10 mouse cellular contexts compared by ENCODE assay signal in genomic region chr11:86841261-86841660, GRCm38 (mm10). TPM values are rescaled to one million over a fixed set of nuclear protein-coding genes. Genes with fewer than 3 reads are reported as not detected.
DNase-seq lines count a peak whose midpoint lies in the region; ATAC-seq and TF ChIP-seq lines count a peak whose summit lies in the region.
"Had no signal": no experiment of that assay in that cellular context is flagged by ENCODE, and none has a peak within 500 bp of the region (broad histone marks: within the 10 kb centered on the region; RNA-seq: fewer than 3 reads in every experiment).

No protein-coding gene starts in this region.

- no peak for TF ChIP-seq EP300 in heart, postnatal 0 days (IDR thresholded peaks at IDR 0.05; ENCODE audit: low read depth)

- ATAC-seq in heart, postnatal 0 days (ENCODE audit: insufficient read depth, low read depth), result no peak
- ATAC-seq in midbrain, postnatal 0 days (ENCODE audit: low FRiP score), result no peak
- ATAC-seq in forebrain, embryonic 14.5 days, result no peak
- ATAC-seq in midbrain, embryonic 15.5 days (replicated peaks), result no peak
- ATAC-seq in megakaryocyte-erythroid progenitor cell, adult 5-6 weeks (replicated peaks; ENCODE audit: low FRiP score, low TSS enrichment, poor library complexity, severe bottlenecking), result no peak
- ATAC-seq: activated CD4-positive, CD25-positive, alpha-beta regulatory T cell, adult 4 months had no signal

- H3K27me3 ChIP-seq in heart, postnatal 0 days (ENCODE audit: control insufficient read depth, insufficient read depth, low read length), result no peaks in the 10 kb centered on the region
- H3K27me3 ChIP-seq in midbrain, embryonic 10.5 days (ENCODE audit: low read depth, poor library complexity, severe bottlenecking), result no peaks in the 10 kb centered on the region
- H3K27me3 ChIP-seq in midbrain, postnatal 0 days (ENCODE audit: insufficient read depth, low read length), result no peaks in the 10 kb centered on the region
- no peaks in the 10 kb centered on the region for H3K27me3 ChIP-seq in forebrain, embryonic 14.5 days (replicated peaks; ENCODE audit: control insufficient read depth, insufficient read depth, low read length)
- H3K27me3 ChIP-seq in midbrain, embryonic 15.5 days (replicated peaks), result no peaks in the 10 kb centered on the region
- H3K27me3 ChIP-seq: embryonic facial prominence, embryonic 15.5 days had no signal

- H3K4me3 ChIP-seq in heart, postnatal 0 days (ENCODE audit: low read depth, low read length), result no peak overlapping the region
- no peak overlapping the region for H3K4me3 ChIP-seq in midbrain, embryonic 10.5 days
- no peak overlapping the region for H3K4me3 ChIP-seq in midbrain, postnatal 0 days (ENCODE audit: low read depth, low read length)
- no peak overlapping the region for H3K4me3 ChIP-seq in forebrain, embryonic 14.5 days (ENCODE audit: low read depth, low read length)
- no peak overlapping the region for H3K4me3 ChIP-seq in midbrain, embryonic 15.5 days
- H3K4me3 ChIP-seq: embryonic facial prominence, embryonic 15.5 days had no signal

- no peak for TF ChIP-seq CTCF in heart, postnatal 0 days (IDR thresholded peaks at IDR 0.05; ENCODE audit: low read depth)
- TF ChIP-seq CTCF in midbrain, postnatal 0 days (IDR thresholded peaks at IDR 0.05), result no peak

- no peak overlapping the region for H3K4me2 ChIP-seq in heart, postnatal 0 days (ENCODE audit: low read depth, low read length)
- H3K4me2 ChIP-seq in midbrain, postnatal 0 days (ENCODE audit: low read depth, low read length, poor library complexity, severe bottlenecking), result no peak overlapping the region
- no peak overlapping the region for H3K4me2 ChIP-seq in forebrain, embryonic 14.5 days (ENCODE audit: low read length)
- H3K4me2 ChIP-seq in midbrain, embryonic 15.5 days, result no peak overlapping the region
- H3K4me2 ChIP-seq: embryonic facial prominence, embryonic 15.5 days had no signal

- H3K9ac ChIP-seq in heart, postnatal 0 days (replicated peaks; ENCODE audit: low read depth, low read length), result no peak overlapping the region
- no peak overlapping the region for H3K9ac ChIP-seq in midbrain, postnatal 0 days (replicated peaks; ENCODE audit: low read length, poor library complexity, severe bottlenecking)
- no peak overlapping the region for H3K9ac ChIP-seq in forebrain, embryonic 14.5 days (ENCODE audit: low read length)
- H3K9ac ChIP-seq in midbrain, embryonic 15.5 days, result no peak overlapping the region
- H3K9ac ChIP-seq: embryonic facial prominence, embryonic 15.5 days had no signal

- peaks cover 10% of the 10 kb centered on the region for H3K4me1 ChIP-seq in heart, postnatal 0 days (ENCODE audit: control insufficient read depth, insufficient read depth)
- H3K4me1 ChIP-seq in midbrain, embryonic 10.5 days, result peaks cover 30% of the 10 kb centered on the region
- no peaks in the 10 kb centered on the region for H3K4me1 ChIP-seq in midbrain, postnatal 0 days (ENCODE audit: insufficient read depth, low read length)
- peaks cover 14% of the 10 kb centered on the region for H3K4me1 ChIP-seq in forebrain, embryonic 14.5 days (ENCODE audit: control insufficient read depth, insufficient read depth, low read length)
- H3K4me1 ChIP-seq in midbrain, embryonic 15.5 days, result peaks cover 20% of the 10 kb centered on the region
- H3K4me1 ChIP-seq: embryonic facial prominence, embryonic 15.5 days had no signal

- WGBS in heart, postnatal 0 days, result 77% methylated on average over 8 of the region's 8 CpGs
- WGBS in midbrain, embryonic 10.5 days, result 86% methylated on average over 8 of the region's 8 CpGs
- 61% methylated on average over 8 of the region's 8 CpGs for WGBS in midbrain, postnatal 0 days
- 78% methylated on average over 8 of the region's 8 CpGs for WGBS in forebrain, embryonic 14.5 days
- 64% methylated on average over 8 of the region's 8 CpGs for WGBS in midbrain, embryonic 15.5 days

- no peaks in the 10 kb centered on the region for H3K9me3 ChIP-seq in heart, postnatal 0 days (replicated peaks; ENCODE audit: control insufficient read depth, low read length)
- no peaks in the 10 kb centered on the region for H3K9me3 ChIP-seq in midbrain, embryonic 10.5 days (replicated peaks)
- no peaks in the 10 kb centered on the region for H3K9me3 ChIP-seq in midbrain, postnatal 0 days (ENCODE audit: low read length)
- H3K9me3 ChIP-seq in forebrain, embryonic 14.5 days (replicated peaks; ENCODE audit: control insufficient read depth, low read length), result no peaks in the 10 kb centered on the region
- no peaks in the 10 kb centered on the region for H3K9me3 ChIP-seq in midbrain, embryonic 15.5 days
- H3K9me3 ChIP-seq: embryonic facial prominence, embryonic 15.5 days had no signal

- DNase-seq in heart, postnatal 0 days (ENCODE audit: low spot score), result no peak
- DNase-seq in heart, adult 18-20 months, result no peak
- DNase-seq in midbrain, embryonic 10.5 days (ENCODE audit: low spot score), result no peak
- no peak for DNase-seq in midbrain, postnatal 0 days (ENCODE audit: low spot score)
- DNase-seq in forebrain, embryonic 14.5 days (ENCODE audit: low spot score), result peak; percentile 8
- DNase-seq: cerebellum, adult 11-12 months had no signal

- H3K27ac ChIP-seq in heart, postnatal 0 days (ENCODE audit: low read depth), result peak overlapping the region; percentile 44
- peak overlapping the region; percentile 80 for H3K27ac ChIP-seq in midbrain, embryonic 10.5 days (replicated peaks)
- H3K27ac ChIP-seq in midbrain, postnatal 0 days (ENCODE audit: low read depth, low read length), result no peak overlapping the region
- peak overlapping the region; percentile 9; the same call in 1 of the 2 replicates for H3K27ac ChIP-seq in forebrain, embryonic 14.5 days (ENCODE audit: low read depth, low read length)
- H3K27ac ChIP-seq in midbrain, embryonic 15.5 days, result peak overlapping the region; percentile 61
- H3K27ac ChIP-seq: embryonic facial prominence, embryonic 15.5 days had no signal

- H3K36me3 ChIP-seq in heart, postnatal 0 days (replicated peaks; ENCODE audit: control insufficient read depth, insufficient read depth, low read length), result no peaks in the 10 kb centered on the region
- H3K36me3 ChIP-seq in midbrain, embryonic 10.5 days, result no peaks in the 10 kb centered on the region
- no peaks in the 10 kb centered on the region for H3K36me3 ChIP-seq in midbrain, postnatal 0 days (ENCODE audit: insufficient read depth, low read length)
- no peaks in the 10 kb centered on the region for H3K36me3 ChIP-seq in forebrain, embryonic 14.5 days (ENCODE audit: control insufficient read depth, insufficient read depth, low read length)
- no peaks in the 10 kb centered on the region for H3K36me3 ChIP-seq in midbrain, embryonic 15.5 days (replicated peaks)
- H3K36me3 ChIP-seq: embryonic facial prominence, embryonic 15.5 days had no signal

RNA-seq across cellular contexts. Expression of gene Dhx40, which starts 33.7 kb away (rescaled TPM):
- 7.8 and 21.9 TPM in 2 replicates for total RNA-seq in heart, postnatal 0 days (2014; rRNA removed; ENCODE audit: low replicate concordance)
- 10.2 and 11.7 TPM in 2 replicates for polyA plus RNA-seq in heart, postnatal 0 days (2015; fragmentation: Nextera tagmentation; extraction: Ambion mirVana)
- 10 to 100 TPM; 15.0 to 16.8 TPM for total RNA-seq in heart, adult 18-20 months (2021)
- 41.7 and 46.1 TPM in 2 replicates for polyA plus RNA-seq in midbrain, embryonic 10.5 days (2016; fragmentation: Nextera tagmentation; extraction: Ambion mirVana)
- total RNA-seq in midbrain, postnatal 0 days (2014; rRNA removed), result 14.9 and 18.2 TPM in 2 replicates
- polyA plus RNA-seq in midbrain, postnatal 0 days (2015; fragmentation: Nextera tagmentation; extraction: Ambion mirVana), result 10.2 and 11.1 TPM in 2 replicates
- 33.2 and 34.1 TPM in 2 replicates for polyA plus RNA-seq in forebrain, embryonic 14.5 days (2014; fragmentation: Nextera tagmentation; extraction: Ambion mirVana)
- polyA plus RNA-seq in midbrain, embryonic 15.5 days (2015; fragmentation: Nextera tagmentation; extraction: Ambion mirVana), result 21.7 and 22.6 TPM in 2 replicates
- 14.4 and 15.2 TPM in 2 replicates for total RNA-seq in megakaryocyte-erythroid progenitor cell, adult 5-6 weeks (2014; fragmentation: Nextera tagmentation)
- 26.2 and 26.7 TPM in 2 replicates for total RNA-seq in megakaryocyte-erythroid progenitor cell, adult 5-6 weeks (2017)
